8 mouse cellular contexts compared by ENCODE assay signal in genomic region chrX:71491931-71492633, GRCm38 (mm10). TPM values are rescaled to one million over a fixed set of nuclear protein-coding genes. Genes with fewer than 3 reads are reported as not detected.
DNase-seq lines count a peak whose midpoint lies in the region; ATAC-seq and TF ChIP-seq lines count a peak whose summit lies in the region.

No protein-coding gene starts in this region.

- ATAC-seq in cerebellum, adult (ENCODE audit: insufficient number of reproducible peaks, low FRiP score, low TSS enrichment), result no peak
- peak; percentile 86 for ATAC-seq in hindbrain, postnatal 0 days
- ATAC-seq in midbrain, embryonic 15.5 days (replicated peaks), result no peak; the same call in 1 of the 2 replicates

- H3K4me3 ChIP-seq in spleen, adult 2 months (ENCODE audit: extremely low read depth, insufficient read depth, insufficient read length), result peak overlapping the region; percentile 76
- H3K4me3 ChIP-seq in hindbrain, postnatal 0 days (ENCODE audit: low read length), result peak overlapping the region; percentile 51
- H3K4me3 ChIP-seq in midbrain, embryonic 15.5 days, result peak overlapping the region; percentile 52

- TF ChIP-seq POLR2A in spleen, adult 2 months (IDR thresholded peaks at IDR 0.05; ENCODE audit: low read depth, low read length), result no peak

- no peaks in the 10 kb centered on the region for H3K9me3 ChIP-seq in hindbrain, postnatal 0 days (ENCODE audit: low read length)
- H3K9me3 ChIP-seq in midbrain, embryonic 15.5 days, result no peaks in the 10 kb centered on the region

- H3K27me3 ChIP-seq in spleen, adult 2 months (ENCODE audit: control insufficient read depth, insufficient read depth, low read length), result no peaks in the 10 kb centered on the region
- no peaks in the 10 kb centered on the region for H3K27me3 ChIP-seq in hindbrain, postnatal 0 days (ENCODE audit: insufficient read depth, low read length)
- H3K27me3 ChIP-seq in midbrain, embryonic 15.5 days (replicated peaks), result no peaks in the 10 kb centered on the region

- peak overlapping the region; percentile 64 for H3K9ac ChIP-seq in hindbrain, postnatal 0 days (replicated peaks; ENCODE audit: low read length)
- peak overlapping the region; percentile 58 for H3K9ac ChIP-seq in midbrain, embryonic 15.5 days

- H3K36me3 ChIP-seq in spleen, adult 2 months (ENCODE audit: control insufficient read depth, insufficient read depth, low read length), result no peaks in the 10 kb centered on the region
- no peaks in the 10 kb centered on the region for H3K36me3 ChIP-seq in hindbrain, postnatal 0 days (ENCODE audit: insufficient read depth, low read length)
- H3K36me3 ChIP-seq in midbrain, embryonic 15.5 days (replicated peaks), result no peaks in the 10 kb centered on the region

- peak overlapping the region; percentile 65 for H3K4me2 ChIP-seq in hindbrain, postnatal 0 days (ENCODE audit: low read depth, low read length)
- peak overlapping the region; percentile 66 for H3K4me2 ChIP-seq in midbrain, embryonic 15.5 days

- WGBS in spleen, adult 2 months, result 23% methylated on average over 17 of the region's 17 CpGs
- WGBS in hindbrain, postnatal 0 days, result 35% methylated on average over 15 of the region's 17 CpGs
- 37% methylated on average over 17 of the region's 17 CpGs for WGBS in midbrain, embryonic 15.5 days

- no peak for TF ChIP-seq CTCF in spleen, adult 2 months (IDR thresholded peaks at IDR 0.05; ENCODE audit: extremely low read depth, insufficient read depth, insufficient read length, insufficient replicate concordance)
- no peak for TF ChIP-seq CTCF in hindbrain, postnatal 0 days (IDR thresholded peaks at IDR 0.05; ENCODE audit: low read depth)

- no peaks in the 10 kb centered on the region for H3K4me1 ChIP-seq in spleen, adult 2 months (ENCODE audit: control insufficient read depth, insufficient read depth, insufficient read length)
- no peaks in the 10 kb centered on the region for H3K4me1 ChIP-seq in hindbrain, postnatal 0 days (ENCODE audit: insufficient read depth, low read length)
- H3K4me1 ChIP-seq in midbrain, embryonic 15.5 days, result peaks cover 10% of the 10 kb centered on the region

- DNase-seq in cerebellum, adult 11 months, result peak; percentile 14
- no peak for DNase-seq in spleen, adult 2 months (ENCODE audit: low read depth in 1 of 2, low spot score in 2 of 2)
- DNase-seq in spleen, adult 18-20 months, result no peak
- DNase-seq in hindbrain, postnatal 0 days (ENCODE audit: low spot score), result peak; percentile 3
- DNase-seq in frontal cortex, postnatal 10 days (ENCODE audit: low spot score in 2 of 2), result no peak
- no peak for DNase-seq in urinary bladder, postnatal 36 days (ENCODE audit: low spot score in 2 of 2)

- H3K27ac ChIP-seq in spleen, adult 2 months (ENCODE audit: insufficient read depth, low read length), result peak overlapping the region; percentile 67; the same call in 1 of the 2 replicates
- peak overlapping the region; percentile 88 for H3K27ac ChIP-seq in hindbrain, postnatal 0 days
- peak overlapping the region; percentile 91 for H3K27ac ChIP-seq in midbrain, embryonic 15.5 days

RNA-seq across cellular contexts. Expression of gene Cd99l2, which starts 0.6 kb away (rescaled TPM):
- 3.6 and 3.8 TPM in 2 replicates for polyA plus RNA-seq in spleen, adult 2 months (2012; rRNA removed)
- total RNA-seq in hindbrain, postnatal 0 days (2014; rRNA removed), result 80.1 and 81.3 TPM in 2 replicates
- polyA plus RNA-seq in hindbrain, postnatal 0 days (2015; fragmentation: Nextera tagmentation; extraction: Ambion mirVana), result 63.6 and 70.0 TPM in 2 replicates
- polyA plus RNA-seq in midbrain, embryonic 15.5 days (2015; fragmentation: Nextera tagmentation; extraction: Ambion mirVana), result 81.2 and 84.4 TPM in 2 replicates

Comparison
In these comparisons a context has a peak if more than half of its experiments do, and no peak if none do; other contexts are left out.
1. DNase-seq: peak in cerebellum, adult 11 months (single experiment) and hindbrain, postnatal 0 days (single experiment); none in spleen, adult 2 months (0 of 2), spleen, adult 18-20 months (0 of 2), frontal cortex, postnatal 10 days (0 of 2) and urinary bladder, postnatal 36 days (0 of 2).
2. RNA of gene Cd99l2, which starts 0.6 kb away (polyA plus RNA-seq): 81.2 to 84.4 TPM in midbrain, embryonic 15.5 days and 63.6 to 70.0 TPM in hindbrain, postnatal 0 days; 3.6 to 3.8 TPM in spleen, adult 2 months; every median in the first group is over 10 times any median in the second.
3. Peak in every context shown above with its lines, with median percentiles within 50 percentile points of each other: H3K27ac ChIP-seq and H3K4me3 ChIP-seq.